Mouse (Mus musculus): Measurements from ENCODE around the gene Col4a3bp.

GRCm38 (mm10) chr13:96529542-96529941 is 12.9 kb upstream of the Col4a3bp start:
- TF ChIP-seq CTCF (IDR thresholded peaks at IDR 0.05; ENCODE audit: control insufficient read depth, insufficient read depth, insufficient read length): no peak
- TF ChIP-seq FOSL1 (IDR thresholded peaks at IDR 0.05; ENCODE audit: insufficient read depth, low read length, poor library complexity, severe bottlenecking): no peak
- TF ChIP-seq MYOD1 (IDR thresholded peaks at IDR 0.05; ENCODE audit: control insufficient read depth, insufficient read length, low read depth): no peak
